19 mouse cellular contexts compared by ENCODE assay signal in the genomic region with DNA sequence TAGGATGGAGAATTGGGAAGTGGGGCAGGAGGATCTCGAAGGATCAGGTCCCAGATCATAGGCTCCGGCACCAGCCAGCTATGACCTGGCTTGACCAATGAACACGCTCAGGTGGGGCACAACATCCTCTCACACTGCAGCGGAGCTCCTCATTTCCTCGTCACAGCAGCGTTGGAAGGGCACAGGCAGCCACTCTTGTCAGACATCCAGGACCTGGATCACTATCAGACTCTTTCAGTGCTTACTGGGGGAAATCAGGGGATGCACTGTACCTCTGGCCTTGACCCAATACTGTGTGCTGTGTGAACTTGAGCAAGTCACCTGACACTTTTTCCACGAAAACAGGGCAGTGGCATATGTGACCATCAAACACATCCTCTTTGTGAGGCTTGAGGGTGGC. TPM values are rescaled to one million over a fixed set of nuclear protein-coding genes. Genes with fewer than 3 reads are reported as not detected.
"Had no signal": no experiment of that assay in that cellular context is flagged by ENCODE, and none has a peak within 500 bp of the region (broad histone marks: within the 10 kb centered on the region; RNA-seq: fewer than 3 reads in every experiment).

No protein-coding gene starts in this region.

- DNase-seq: liver, postnatal 0 days; lung, adult 2 months; lung, postnatal 14 days; lung, postnatal 36 days; right cerebral cortex, postnatal 14 days; thymus, adult 2 months; thymus, postnatal 25 days; thymus, postnatal 4 days had no signal

- H3K27ac ChIP-seq: lung, embryonic 15.5 days; macrophage; midbrain, embryonic 12.5 days; midbrain, embryonic 15.5 days; neural tube, embryonic 12.5 days; stomach, embryonic 15.5 days; stomach, postnatal 0 days had no signal

- H3K4me3 ChIP-seq: lung, embryonic 15.5 days; megakaryocyte, embryonic 14.5 days; midbrain, embryonic 12.5 days; midbrain, embryonic 15.5 days; neural tube, embryonic 12.5 days; stomach, embryonic 15.5 days had no signal

RNA-seq across cellular contexts. Expression of gene Lrrn2, which starts 45.2 kb away (rescaled TPM):
- total RNA-seq: megakaryocyte progenitor cell, adult 5-6 weeks; monocyte, adult 5-6 weeks; neutrophil, adult 5-6 weeks had no signal
